Mouse (Mus musculus) brain, embryonic 14.5 days (tissue): Measurements from ENCODE around the gene 4930568D16Rik.

Experiments used
- CTCF ChIP-seq: fragments of 200-500 bp; IDR thresholded peaks from 2 replicates; pipeline ENCODE4 v1.5.1; 2012; ENCODE audit warnings: inconsistent platforms, mild to moderate bottlenecking, moderate library complexity, borderline replicate concordance; ENCODE audit not compliant: insufficient read depth, insufficient read length; ENCODE audit errors: extremely low read depth
- POLR2A ChIP-seq: fragments of 200-500 bp; IDR thresholded peaks from 2 replicates; pipeline ENCODE4 v1.6.1; 2012; ENCODE audit warnings: mild to moderate bottlenecking, inconsistent platforms, borderline replicate concordance; ENCODE audit not compliant: poor library complexity, insufficient read depth, insufficient read length, severe bottlenecking; ENCODE audit errors: extremely low read depth

- TF ChIP-seq CTCF, result no peak
- TF ChIP-seq POLR2A, result no peak
These were observed 30.1 kb downstream of the 4930568D16Rik start for GRCm38 (mm10) chr2:35337419-35337818.
